Comparison of ENCODE assay signal across 8 mouse cellular contexts in genomic region chr4:48124416-48124772, GRCm38 (mm10). TPM values are rescaled to one million over a fixed set of nuclear protein-coding genes. Genes with fewer than 3 reads are reported as not detected.
DNase-seq lines count a peak whose midpoint lies in the region; ATAC-seq and TF ChIP-seq lines count a peak whose summit lies in the region.

No protein-coding gene starts in this region.

- 5% methylated on average over 9 of the region's 9 CpGs for WGBS in forebrain, embryonic 13.5 days
- 7% methylated on average over 9 of the region's 9 CpGs for WGBS in limb, embryonic 15.5 days
- WGBS in neural tube, embryonic 13.5 days, result 5% methylated on average over 9 of the region's 9 CpGs

- no peak overlapping the region for H3K9ac ChIP-seq in ES-E14 (ENCODE audit: insufficient read depth, low read depth, low read length, poor library complexity, severe bottlenecking)
- no peak overlapping the region for H3K9ac ChIP-seq in forebrain, embryonic 13.5 days
- no peak overlapping the region for H3K9ac ChIP-seq in limb, embryonic 15.5 days
- H3K9ac ChIP-seq in neural tube, embryonic 13.5 days, result peak overlapping the region; percentile 89; the same call in 1 of the 2 replicates

- no peaks in the 10 kb centered on the region for H3K4me1 ChIP-seq in ES-E14 (ENCODE audit: control insufficient read depth in 2 of 2, insufficient read depth in 2 of 2, low read length in 2 of 2, poor library complexity in 1 of 2)
- 0 out of 2 replicates have a peak, but pooled peaks cover 5% of the 10 kb centered on the region for H3K4me1 ChIP-seq in forebrain, embryonic 13.5 days
- 0 out of 2 replicates have a peak, but pooled peaks cover 2% of the 10 kb centered on the region for H3K4me1 ChIP-seq in limb, embryonic 15.5 days
- peaks cover 8% of the 10 kb centered on the region for H3K4me1 ChIP-seq in neural tube, embryonic 13.5 days (replicated peaks)

- H3K9me3 ChIP-seq in ES-E14 (ENCODE audit: control insufficient read depth, insufficient read depth, low read depth, low read length), result no peaks in the 10 kb centered on the region
- H3K9me3 ChIP-seq in forebrain, embryonic 13.5 days (replicated peaks), result no peaks in the 10 kb centered on the region
- no peaks in the 10 kb centered on the region for H3K9me3 ChIP-seq in limb, embryonic 15.5 days
- no peaks in the 10 kb centered on the region for H3K9me3 ChIP-seq in neural tube, embryonic 13.5 days

- H3K4me3 ChIP-seq in ES-E14 (ENCODE audit: insufficient read depth in 1 of 2, low read depth in 1 of 2, low read length in 2 of 2, poor library complexity in 1 of 2, severe bottlenecking in 1 of 2), result peak overlapping the region; percentile 66 to 80; a peak in 3 of 4 replicates
- H3K4me3 ChIP-seq in forebrain, embryonic 13.5 days, result peak overlapping the region; percentile 79
- H3K4me3 ChIP-seq in limb, embryonic 15.5 days, result peak overlapping the region; percentile 60
- H3K4me3 ChIP-seq in neural tube, embryonic 13.5 days, result peak overlapping the region; percentile 84

- intact Hi-C loops in gastrocnemius, postnatal 14 days (cut with DNase I; ENCODE audit: low total_unique reads), result no loop called here
- intact Hi-C loops in gastrocnemius, postnatal 36 days (cut with DNase I), result loop anchor here (5.0 kb wide), 1 partner anchor 77 kb away; the partner anchor contains the start of gene Nr4a3

- DNase-seq in gastrocnemius, postnatal 14 days, result peak; percentile 9
- no peak for DNase-seq in gastrocnemius, postnatal 36 days
- no peak for DNase-seq in ES-E14 (ENCODE audit: low read depth, low spot score)
- DNase-seq in urinary bladder, postnatal 10 days (ENCODE audit: low spot score), result no peak
- DNase-seq in cerebellum, adult 9-11 months, result no peak

- no peaks in the 10 kb centered on the region for H3K27me3 ChIP-seq in forebrain, embryonic 13.5 days
- no peaks in the 10 kb centered on the region for H3K27me3 ChIP-seq in limb, embryonic 15.5 days
- H3K27me3 ChIP-seq in neural tube, embryonic 13.5 days, result peaks cover 4% of the 10 kb centered on the region; the same call in 1 of the 2 replicates

- peak overlapping the region; percentile 79 for H3K4me2 ChIP-seq in forebrain, embryonic 13.5 days
- H3K4me2 ChIP-seq in limb, embryonic 15.5 days, result peak overlapping the region; percentile 73
- peak overlapping the region; percentile 81 for H3K4me2 ChIP-seq in neural tube, embryonic 13.5 days

- ATAC-seq in forebrain, embryonic 13.5 days, result peak; percentile 89
- ATAC-seq in limb, embryonic 15.5 days (ENCODE audit: insufficient number of reproducible peaks, low FRiP score, low TSS enrichment, low read depth), result peak; percentile 63; the same call in 1 of the 2 replicates
- ATAC-seq in neural tube, embryonic 13.5 days (ENCODE audit: low read depth), result peak; percentile 86

- no peak overlapping the region for H3K27ac ChIP-seq in ES-E14 (ENCODE audit: insufficient read depth, low read depth, low read length, poor library complexity, severe bottlenecking)
- H3K27ac ChIP-seq in forebrain, embryonic 13.5 days, result no peak overlapping the region
- no peak overlapping the region for H3K27ac ChIP-seq in limb, embryonic 15.5 days
- H3K27ac ChIP-seq in neural tube, embryonic 13.5 days (replicated peaks), result no peak overlapping the region

- no peaks in the 10 kb centered on the region for H3K36me3 ChIP-seq in ES-E14 (ENCODE audit: control insufficient read depth, insufficient read depth, low read length, poor library complexity, severe bottlenecking)
- no peaks in the 10 kb centered on the region for H3K36me3 ChIP-seq in forebrain, embryonic 13.5 days (ENCODE audit: poor library complexity, severe bottlenecking)
- H3K36me3 ChIP-seq in limb, embryonic 15.5 days, result no peaks in the 10 kb centered on the region
- no peaks in the 10 kb centered on the region for H3K36me3 ChIP-seq in neural tube, embryonic 13.5 days

- in situ Hi-C loops in ES-E14 (cut with MboI; ENCODE audit: low sequenced_read_pairs in 2 of 2, unreplicated experiment in 2 of 2), result no loop called here

TF ChIP-seq in ES-E14, 5 proteins besides CTCF, POLR2A, EP300 and RAD21:
- TF ChIP-seq ZC3H11A (IDR thresholded peaks at IDR 0.05; ENCODE audit: borderline replicate concordance, low read depth, low read length) (no peak), HCFC1 (IDR thresholded peaks at IDR 0.05; ENCODE audit: borderline replicate concordance, insufficient read depth, low read length) (no peak), ZNF384 (IDR thresholded peaks at IDR 0.05; ENCODE audit: low read depth, low read length) (no peak), CHD2 (IDR thresholded peaks at IDR 0.05; ENCODE audit: low read depth, low read length) (no peak), MAFK (IDR thresholded peaks at IDR 0.05; ENCODE audit: insufficient read depth, low read depth, low read length) (no peak)

RNA-seq across cellular contexts. Expression of gene Stx17, which starts 0.3 kb away (rescaled TPM):
- total RNA-seq in gastrocnemius, postnatal 14 days (2021), result 10 to 100 TPM; 26.4 to 27.3 TPM
- 10 to 100 TPM; 23.2 to 28.8 TPM for total RNA-seq in gastrocnemius, postnatal 36 days (2021)
- 3.7 and 3.9 TPM in 2 replicates for total RNA-seq in ES-E14 (2012; rRNA removed)
- 20.0 and 22.7 TPM in 2 replicates for polyA plus RNA-seq in forebrain, embryonic 13.5 days (2015; fragmentation: Nextera tagmentation; extraction: Ambion mirVana)
- polyA plus RNA-seq in limb, embryonic 15.5 days (2015; fragmentation: Nextera tagmentation; extraction: Ambion mirVana), result 35.6 and 36.8 TPM in 2 replicates
- 15.7 and 16.3 TPM in 2 replicates for polyA plus RNA-seq in neural tube, embryonic 13.5 days (2015; fragmentation: Nextera tagmentation; extraction: Ambion mirVana)
